Mouse (Mus musculus): ENCODE results near the gene Ccdc183. TPM values are rescaled to one million over a fixed set of nuclear protein-coding genes. Genes with fewer than 3 reads are reported as not detected.

Gene Ccdc183
- polyA plus RNA-seq, 1 experiment from 2014 or later = 0.09 TPM

- Histone ChIP-seq H3K4me2 (no peak overlapping the region), H3K9me3 (replicated peaks) (no peaks in the 10 kb centered on the region), H3K27ac (no peak overlapping the region), H3K4me3 (no peak overlapping the region), H3K9ac (no peak overlapping the region), H3K36me3 (peaks cover 51% of the 10 kb centered on the region), H3K27me3 (no peaks in the 10 kb centered on the region), H3K4me1 (replicated peaks) (peaks cover 23% of the 10 kb centered on the region)
- no peak for ATAC-seq (replicated peaks; ENCODE audit: insufficient number of reproducible peaks, insufficient read depth, low FRiP score, low read depth)
- WGBS = 85% methylated on average over 5 of the region's 5 CpGs
Measured at GRCm38 (mm10) chr2:25602526-25602925, 15.0 kb downstream of the Ccdc183 start.

- H3K4me2 ChIP-seq = no peak overlapping the region
- H3K4me1 ChIP-seq (replicated peaks) = peaks cover 9% of the 10 kb centered on the region; the same call in 1 of the 2 replicates
- H3K4me3 ChIP-seq = no peak overlapping the region
- 83% methylated on average over 2 of the region's 2 CpGs for WGBS
- H3K27ac ChIP-seq = no peak overlapping the region
- ATAC-seq (replicated peaks; ENCODE audit: insufficient number of reproducible peaks, insufficient read depth, low FRiP score, low read depth) = no peak
- no peaks in the 10 kb centered on the region for H3K9me3 ChIP-seq (replicated peaks)
- peaks cover 75% of the 10 kb centered on the region for H3K36me3 ChIP-seq
- H3K27me3 ChIP-seq = no peaks in the 10 kb centered on the region
- H3K9ac ChIP-seq = no peak overlapping the region
Measured at GRCm38 (mm10) chr2:25600037-25600436, 17.4 kb downstream of the Ccdc183 start.

- no peak for ATAC-seq (replicated peaks; ENCODE audit: insufficient number of reproducible peaks, insufficient read depth, low FRiP score, low read depth)
- 78% methylated on average over 1 of the region's 1 CpGs for WGBS
- H3K27me3 ChIP-seq = no peaks in the 10 kb centered on the region
- no peak overlapping the region for H3K9ac ChIP-seq
- no peaks in the 10 kb centered on the region for H3K9me3 ChIP-seq (replicated peaks)
- peaks cover 82% of the 10 kb centered on the region for H3K36me3 ChIP-seq
- H3K4me3 ChIP-seq = no peak overlapping the region
- H3K4me2 ChIP-seq = no peak overlapping the region
- H3K27ac ChIP-seq = no peak overlapping the region
- H3K4me1 ChIP-seq (replicated peaks) = peaks cover 9% of the 10 kb centered on the region; the same call in 1 of the 2 replicates
Measured at GRCm38 (mm10) chr2:25598749-25599148, 18.7 kb downstream of the Ccdc183 start.

- ATAC-seq (replicated peaks; ENCODE audit: insufficient number of reproducible peaks, insufficient read depth, low FRiP score, low read depth) = no peak
- Histone ChIP-seq H3K27me3 (no peaks in the 10 kb centered on the region), H3K9me3 (replicated peaks) (no peaks in the 10 kb centered on the region), H3K36me3 (peaks cover 92% of the 10 kb centered on the region), H3K4me1 (replicated peaks) (peaks cover 9% of the 10 kb centered on the region; the same call in 1 of the 2 replicates), H3K27ac (no peak overlapping the region), H3K4me3 (no peak overlapping the region), H3K4me2 (no peak overlapping the region), H3K9ac (no peak overlapping the region)
- WGBS = 92% methylated on average over 5 of the region's 5 CpGs
Measured at GRCm38 (mm10) chr2:25596765-25597510, 20.5 kb downstream of the Ccdc183 start.

GRCm38 (mm10) chr2:25591863-25592262 lies 25.6 kb downstream of the Ccdc183 start:
- WGBS = 85% methylated on average over 2 of the region's 2 CpGs
- peaks cover 63% of the 10 kb centered on the region for H3K36me3 ChIP-seq
- ATAC-seq (replicated peaks; ENCODE audit: insufficient number of reproducible peaks, insufficient read depth, low FRiP score, low read depth) = no peak
- H3K4me2 ChIP-seq = no peak overlapping the region
- H3K27ac ChIP-seq = no peak overlapping the region
- no peaks in the 10 kb centered on the region for H3K27me3 ChIP-seq
- H3K4me1 ChIP-seq (replicated peaks) = peaks cover 12% of the 10 kb centered on the region
- no peak overlapping the region for H3K9ac ChIP-seq
- no peaks in the 10 kb centered on the region for H3K9me3 ChIP-seq (replicated peaks)
- H3K4me3 ChIP-seq = no peak overlapping the region

GRCm38 (mm10) chr2:25588227-25588907 lies 29.1 kb downstream of the Ccdc183 start:
- Histone ChIP-seq H3K9me3 (replicated peaks) (no peaks in the 10 kb centered on the region), H3K9ac (no peak overlapping the region), H3K4me1 (replicated peaks) (peaks cover 16% of the 10 kb centered on the region), H3K27me3 (no peaks in the 10 kb centered on the region), H3K27ac (peak overlapping the region; percentile 25; the same call in 1 of the 2 replicates), H3K4me2 (no peak overlapping the region), H3K4me3 (no peak overlapping the region), H3K36me3 (peaks cover 55% of the 10 kb centered on the region)
- 85% methylated on average over 8 of the region's 8 CpGs for WGBS
- peak; percentile 49; the same call in 1 of the 2 replicates for ATAC-seq (replicated peaks; ENCODE audit: insufficient number of reproducible peaks, insufficient read depth, low FRiP score, low read depth)

- H3K27ac ChIP-seq = no peak overlapping the region
- H3K27me3 ChIP-seq = no peaks in the 10 kb centered on the region
- peaks cover 44% of the 10 kb centered on the region for H3K36me3 ChIP-seq
- no peak overlapping the region for H3K4me3 ChIP-seq
- ATAC-seq (replicated peaks; ENCODE audit: insufficient number of reproducible peaks, insufficient read depth, low FRiP score, low read depth) = no peak
- WGBS = 85% methylated on average over 8 of the region's 8 CpGs
- no peak overlapping the region for H3K9ac ChIP-seq
- H3K9me3 ChIP-seq (replicated peaks) = no peaks in the 10 kb centered on the region
- no peak overlapping the region for H3K4me2 ChIP-seq
- H3K4me1 ChIP-seq (replicated peaks) = peaks cover 21% of the 10 kb centered on the region
Measured at GRCm38 (mm10) chr2:25587290-25587689, 30.2 kb downstream of the Ccdc183 start.

- no peak for ATAC-seq (replicated peaks; ENCODE audit: insufficient number of reproducible peaks, insufficient read depth, low FRiP score, low read depth)
- H3K27ac ChIP-seq = no peak overlapping the region
- 77% methylated on average over 3 of the region's 3 CpGs for WGBS
- no peak overlapping the region for H3K9ac ChIP-seq
- H3K9me3 ChIP-seq (replicated peaks) = no peaks in the 10 kb centered on the region
- peaks cover 29% of the 10 kb centered on the region for H3K36me3 ChIP-seq
- H3K27me3 ChIP-seq = peaks cover 8% of the 10 kb centered on the region
- H3K4me1 ChIP-seq (replicated peaks) = peaks cover 35% of the 10 kb centered on the region
- H3K4me3 ChIP-seq = no peak overlapping the region
- no peak overlapping the region for H3K4me2 ChIP-seq
Measured at GRCm38 (mm10) chr2:25585601-25586000, 31.9 kb downstream of the Ccdc183 start.

GRCm38 (mm10) chr2:25584856-25585255 lies 32.6 kb downstream of the Ccdc183 start:
- H3K36me3 ChIP-seq = peaks cover 25% of the 10 kb centered on the region
- peaks cover 42% of the 10 kb centered on the region for H3K4me1 ChIP-seq (replicated peaks)
- 83% methylated on average over 4 of the region's 4 CpGs for WGBS
- ATAC-seq (replicated peaks; ENCODE audit: insufficient number of reproducible peaks, insufficient read depth, low FRiP score, low read depth) = no peak
- H3K27ac ChIP-seq = no peak overlapping the region
- H3K9me3 ChIP-seq (replicated peaks) = no peaks in the 10 kb centered on the region
- H3K4me3 ChIP-seq = no peak overlapping the region
- H3K9ac ChIP-seq = no peak overlapping the region
- H3K4me2 ChIP-seq = no peak overlapping the region
- H3K27me3 ChIP-seq = peaks cover 16% of the 10 kb centered on the region

GRCm38 (mm10) chr2:25584152-25584551 lies 33.3 kb downstream of the Ccdc183 start:
- H3K36me3 ChIP-seq = peaks cover 21% of the 10 kb centered on the region
- no peak overlapping the region for H3K27ac ChIP-seq
- no peaks in the 10 kb centered on the region for H3K9me3 ChIP-seq (replicated peaks)
- H3K27me3 ChIP-seq = peaks cover 23% of the 10 kb centered on the region
- no peak overlapping the region for H3K4me2 ChIP-seq
- H3K4me1 ChIP-seq (replicated peaks) = peaks cover 49% of the 10 kb centered on the region
- 84% methylated on average over 3 of the region's 3 CpGs for WGBS
- ATAC-seq (replicated peaks; ENCODE audit: insufficient number of reproducible peaks, insufficient read depth, low FRiP score, low read depth) = no peak
- no peak overlapping the region for H3K4me3 ChIP-seq
- H3K9ac ChIP-seq = no peak overlapping the region

- Histone ChIP-seq H3K4me1 (replicated peaks) (peaks cover 55% of the 10 kb centered on the region), H3K9ac (no peak overlapping the region), H3K9me3 (replicated peaks) (no peaks in the 10 kb centered on the region), H3K4me2 (no peak overlapping the region), H3K36me3 (peaks cover 21% of the 10 kb centered on the region), H3K27me3 (peaks cover 29% of the 10 kb centered on the region), H3K27ac (no peak overlapping the region), H3K4me3 (no peak overlapping the region)
- ATAC-seq (replicated peaks; ENCODE audit: insufficient number of reproducible peaks, insufficient read depth, low FRiP score, low read depth) = no peak
- 71% methylated on average over 4 of the region's 4 CpGs for WGBS
Measured at GRCm38 (mm10) chr2:25583571-25583970, 33.9 kb downstream of the Ccdc183 start.

Measured in heart, embryonic 15.5 days (tissue).